Mouse (Mus musculus) E14TG2a.4 (cell line): ENCODE measurements around the gene Ano1.

Source experiments
- CTCF ChIP-seq: conservative IDR thresholded peaks from 2 replicates; pipeline ENCODE4 v1.5.1; 2014; ENCODE audit warnings: low read length
- NANOG ChIP-seq: IDR thresholded peaks from 2 replicates; pipeline ENCODE4 v1.6.1; 2014; ENCODE audit warnings: borderline replicate concordance, low read length, mixed read lengths
- POU5F1 ChIP-seq: IDR thresholded peaks from 2 replicates; pipeline ENCODE4 v1.6.1; 2014; ENCODE audit warnings: low read length, borderline replicate concordance

GRCm38 (mm10) chr7:144717736-144718135 lies 34.0 kb downstream of the Ano1 start:
- TF ChIP-seq CTCF (no peak), NANOG (no peak), POU5F1 (no peak)
